Mouse (Mus musculus) C2C12 (cell line): ENCODE results near the gene Wdr83. TPM values are rescaled to one million over a fixed set of nuclear protein-coding genes. Genes with fewer than 3 reads are reported as not detected.
A peak's percentile ranks its signal among the peaks of the same experiment; 100 is the strongest.
"Not testable (repeated sequence)": the region's sequence is repeated elsewhere in the genome, so short reads cannot be mapped to it uniquely, and the experiment has no call there.

Experiments used
- H3K27me3 ChIP-seq: one replicate; pipeline ENCODE4 v1.6.1; 2011; ENCODE audit not compliant: control insufficient read depth, insufficient read depth, insufficient read length
- H3K36me3 ChIP-seq: one replicate; pipeline ENCODE4 v1.6.1; 2011; ENCODE audit not compliant: control insufficient read depth, insufficient read depth
- H3K4me3 ChIP-seq: one replicate; pipeline ENCODE4 v1.5.1; 2011; ENCODE audit warnings: mild to moderate bottlenecking, control low read depth; ENCODE audit not compliant: poor library complexity, insufficient read depth, severe bottlenecking
- H3K79me2 ChIP-seq: one replicate; pipeline ENCODE4 v1.6.1; 2011; ENCODE audit not compliant: control insufficient read depth, insufficient read depth
- H3K79me3 ChIP-seq: one replicate; pipeline ENCODE4 v1.6.1; 2011; ENCODE audit warnings: low read depth, control low read depth
- H3ac ChIP-seq: one replicate; pipeline ENCODE3; 2011; ENCODE audit warnings: low read depth; ENCODE audit not compliant: control insufficient read depth, insufficient read length
- CEBPB ChIP-seq: IDR thresholded peaks from one replicate; pipeline ENCODE4 v1.6.1; 2011; ENCODE audit warnings: low read depth, mild to moderate bottlenecking, control low read depth, moderate library complexity
- CTCF ChIP-seq: IDR thresholded peaks from one replicate; pipeline ENCODE4 v1.5.1; 2011; ENCODE audit not compliant: control insufficient read depth, insufficient read depth, insufficient read length
- FOSL1 ChIP-seq: IDR thresholded peaks from one replicate; pipeline ENCODE4 v1.8.0; 2011; ENCODE audit warnings: mild to moderate bottlenecking, low read length; ENCODE audit not compliant: poor library complexity, insufficient read depth, severe bottlenecking
- MAX ChIP-seq: IDR thresholded peaks from one replicate; pipeline ENCODE4 v1.6.1; 2011; ENCODE audit warnings: mild to moderate bottlenecking, control low read depth
- MYOD1 ChIP-seq: IDR thresholded peaks from one replicate; pipeline ENCODE4 v1.6.1; 2011; ENCODE audit warnings: low read depth; ENCODE audit not compliant: control insufficient read depth, insufficient read length
- MYOG ChIP-seq: IDR thresholded peaks from one replicate; pipeline ENCODE4 v1.6.1; 2011; ENCODE audit not compliant: control insufficient read depth, insufficient read length; ENCODE audit errors: extremely low read depth
- USF1 ChIP-seq: IDR thresholded peaks from one replicate; pipeline ENCODE4 v1.6.1; 2011; ENCODE audit warnings: low read depth, mild to moderate bottlenecking, control low read depth, moderate library complexity
- polyA plus RNA-seq: library from polyadenylated mRNA; unstranded; fragments of >200 nt; fragmentation: generic; extraction: Trizol; gene quantifications from one replicate; pipeline ENCODE4 v1.2.1, GENCODE M21; 2012; ENCODE audit warnings: missing spikeins

The Wdr83 gene
- polyA plus RNA-seq, 1 experiment = 25.0 TPM

DNA sequence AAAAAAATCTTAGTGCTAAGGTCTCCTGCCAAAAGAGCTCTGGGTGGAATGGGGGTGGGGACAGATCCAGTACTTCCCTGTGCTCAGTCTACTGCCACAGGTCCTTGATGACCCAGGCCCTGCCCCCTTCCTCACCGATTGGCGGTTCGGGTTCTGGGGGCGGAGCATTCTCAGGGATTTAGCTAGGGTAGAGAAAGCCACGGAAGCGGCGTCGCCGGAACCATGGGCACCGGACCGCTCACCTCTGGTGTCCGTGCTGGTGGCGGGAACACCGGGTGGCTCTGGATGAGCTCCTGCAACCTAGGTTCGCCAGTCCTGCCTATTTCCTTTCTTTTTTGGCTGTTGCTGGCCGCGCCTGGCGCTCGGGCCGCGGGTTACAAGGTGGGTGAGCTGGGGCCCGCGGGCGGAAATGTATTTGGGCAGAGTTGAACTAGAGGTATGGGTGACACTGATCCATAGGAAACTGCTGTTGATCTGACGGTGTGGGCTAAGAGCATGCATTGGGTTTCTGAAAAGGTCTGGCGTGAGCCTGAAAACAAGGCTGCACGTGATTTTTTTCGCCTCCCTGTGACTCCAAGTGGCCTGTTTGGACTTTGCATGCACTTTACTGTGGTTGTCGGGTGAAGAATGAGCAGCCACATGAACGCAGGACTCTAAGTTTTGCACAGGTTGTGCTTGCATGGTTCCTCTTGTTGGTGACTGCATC lies 2.2 kb upstream of the Wdr83 start, which contains the start of gene Man2b1:
Man2b1 (plus strand) TSS at position 163 of the 706 bp plus-strand sequence.
- Histone ChIP-seq H3K27me3 (no peaks in the 10 kb centered on the region), H3K4me3 (peak within 1 kb of the TSS; percentile 33), H3ac (peak within 1 kb of the TSS; percentile 38), H3K36me3 (peaks cover 24% of the 10 kb centered on the region), H3K79me2 (peaks cover 26% of the 10 kb centered on the region), H3K79me3 (peaks cover 15% of the 10 kb centered on the region)
- peak; percentile 62 for TF ChIP-seq USF1
- TF ChIP-seq MAX = no peak

DNA sequence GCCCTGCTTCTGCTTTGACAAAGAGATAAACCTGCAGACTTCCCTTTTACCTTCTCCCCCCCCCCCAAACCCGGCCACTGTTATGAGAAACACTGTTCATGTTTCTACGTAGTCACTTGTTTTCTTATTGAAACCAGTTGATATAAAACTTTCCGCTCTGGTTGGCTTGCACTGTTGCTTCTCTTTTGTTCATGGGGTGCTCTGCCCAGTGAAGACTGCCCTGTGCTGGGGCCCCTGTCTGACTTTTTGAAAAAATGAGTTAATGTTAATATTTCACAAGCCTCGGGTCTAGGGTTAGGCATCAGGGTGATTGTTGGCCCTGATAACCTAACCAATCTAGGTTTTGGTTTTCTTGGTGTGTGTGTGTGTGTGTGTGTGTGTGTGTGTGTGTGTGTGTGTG lies 1.1 kb upstream of the Wdr83 start:
- H3K79me3 ChIP-seq = peaks cover 15% of the 10 kb centered on the region
- H3K36me3 ChIP-seq = peaks cover 24% of the 10 kb centered on the region
- H3ac ChIP-seq, H3K4me3 ChIP-seq, H3K27me3 ChIP-seq: not testable (repeated sequence)
- H3K79me2 ChIP-seq = peaks cover 26% of the 10 kb centered on the region

DNA sequence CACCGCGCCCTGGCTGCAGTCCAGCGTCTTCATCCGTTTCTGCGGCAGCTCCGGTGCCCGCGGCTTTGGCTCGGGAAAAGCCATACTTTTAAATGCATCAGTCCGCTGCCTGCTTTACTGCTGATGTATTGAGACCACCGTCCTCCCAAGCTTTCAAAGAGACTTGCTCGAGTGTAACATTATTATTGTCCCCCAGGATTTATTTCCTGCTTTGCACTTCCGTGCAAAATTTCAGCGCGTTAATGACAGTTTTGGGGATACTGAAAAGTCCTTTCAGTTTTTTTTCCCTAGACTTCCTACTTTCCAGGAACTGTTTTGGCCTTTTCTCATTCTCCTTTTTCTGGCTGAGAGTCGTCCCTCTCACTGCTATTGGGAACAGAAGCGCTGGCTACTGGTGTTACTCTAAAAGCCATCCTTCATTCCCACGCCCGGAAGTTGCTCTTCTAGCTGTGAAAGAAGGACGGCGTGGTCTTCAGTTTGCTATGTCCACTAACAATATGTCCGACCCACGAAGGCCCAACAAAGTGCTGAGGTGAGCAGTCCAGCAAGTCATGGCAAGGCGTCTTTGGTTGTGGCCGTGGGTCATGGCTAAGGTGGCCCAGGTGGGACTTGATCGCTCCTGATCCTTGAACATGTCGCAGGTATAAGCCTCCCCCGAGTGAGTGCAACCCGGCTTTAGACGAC lies 432 bp downstream of the Wdr83 start, which contains the start of gene Wdr83os:
Wdr83os (plus strand) TSS at position 209 of the 684 bp plus-strand sequence.
- no peak for TF ChIP-seq CEBPB
- TF ChIP-seq MAX = peak; percentile 9
- Histone ChIP-seq H3ac (peak within 1 kb of the TSS; percentile 83), H3K79me2 (peaks cover 28% of the 10 kb centered on the region), H3K79me3 (peaks cover 15% of the 10 kb centered on the region), H3K27me3 (no peaks in the 10 kb centered on the region), H3K4me3 (peak within 1 kb of the TSS; percentile 69), H3K36me3 (peaks cover 34% of the 10 kb centered on the region)

DNA sequence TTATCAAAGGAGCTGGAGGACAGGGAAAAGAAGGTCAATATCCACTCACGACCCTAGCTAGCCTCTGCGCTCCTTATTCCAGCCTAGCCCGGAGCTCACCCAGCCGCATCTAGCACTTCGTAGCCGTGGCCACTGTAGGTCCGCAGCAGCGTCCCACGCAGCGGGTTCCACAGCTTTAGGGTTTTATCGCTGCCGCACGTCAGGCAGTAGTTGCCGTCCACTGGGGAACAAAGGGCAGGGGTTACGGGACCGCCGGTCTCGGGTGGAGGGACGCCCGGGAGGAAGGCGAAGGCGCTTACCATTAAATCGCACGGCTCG lies 933 bp downstream of the Wdr83 start:
- Histone ChIP-seq H3ac (peak overlapping the region; percentile 82), H3K79me2 (peaks cover 33% of the 10 kb centered on the region), H3K27me3 (no peaks in the 10 kb centered on the region), H3K36me3 (peaks cover 39% of the 10 kb centered on the region), H3K4me3 (peak overlapping the region; percentile 69), H3K79me3 (peaks cover 15% of the 10 kb centered on the region)
- TF ChIP-seq FOSL1 (no peak), CEBPB (no peak), CTCF (no peak)

DNA sequence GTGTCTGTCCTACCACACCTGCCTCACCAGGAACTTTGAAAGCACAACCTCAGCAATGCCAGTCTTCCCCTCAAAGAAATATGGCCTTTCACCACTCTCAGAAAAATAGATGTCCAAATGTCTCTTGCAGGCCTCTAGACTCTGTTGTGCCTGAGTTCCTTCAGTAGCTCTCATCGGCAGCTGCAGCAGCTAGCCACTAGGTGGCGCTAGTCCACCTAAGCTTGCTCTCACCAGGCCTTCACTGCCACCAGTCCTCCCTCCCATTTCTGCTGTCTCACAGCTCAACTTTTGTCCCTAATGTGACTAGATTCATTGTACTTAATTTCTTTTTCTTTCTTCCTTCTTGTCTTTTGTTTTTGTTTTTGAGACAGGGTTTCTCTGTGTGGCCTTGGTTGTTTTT lies 4.1 kb downstream of the Wdr83 start:
- Histone ChIP-seq H3K27me3 (no peaks in the 10 kb centered on the region), H3ac (no peak overlapping the region), H3K79me2 (peaks cover 55% of the 10 kb centered on the region), H3K36me3 (peaks cover 60% of the 10 kb centered on the region), H3K4me3 (no peak overlapping the region), H3K79me3 (peaks cover 24% of the 10 kb centered on the region)
- peak; percentile 77 for TF ChIP-seq CTCF
- TF ChIP-seq MYOG = no peak
- TF ChIP-seq FOSL1 = no peak
- TF ChIP-seq USF1 = no peak
- no peak for TF ChIP-seq CEBPB
- TF ChIP-seq MYOD1 = no peak
- TF ChIP-seq MAX = no peak

DNA sequence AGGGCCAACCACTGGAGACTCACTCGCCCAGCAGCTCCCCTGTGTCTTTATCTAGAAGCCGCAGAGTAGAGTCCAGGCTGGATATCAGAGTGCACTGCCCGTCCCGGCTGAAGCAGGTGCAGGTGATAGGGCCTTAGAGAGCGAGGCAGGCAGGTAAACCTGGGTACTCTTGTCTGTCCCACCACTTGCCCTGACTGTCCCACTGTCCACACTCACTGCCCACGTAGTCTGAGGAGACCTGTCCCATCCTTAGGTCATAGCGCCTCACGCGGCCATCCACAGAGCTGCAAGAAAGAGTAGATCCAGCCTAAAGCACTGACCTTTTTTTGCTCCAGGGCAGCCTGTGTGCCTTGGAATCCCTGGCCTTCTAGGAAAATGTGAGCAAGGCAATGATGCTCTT lies 5.1 kb downstream of the Wdr83 start:
- TF ChIP-seq MYOD1 (no peak), CEBPB (no peak), CTCF (peak; percentile 57)

More for the DNA sequence above, 5.1 kb downstream of the Wdr83 start:
- Histone ChIP-seq H3ac (no peak overlapping the region), H3K27me3 (no peaks in the 10 kb centered on the region), H3K79me2 (peaks cover 50% of the 10 kb centered on the region), H3K4me3 (no peak overlapping the region), H3K79me3 (peaks cover 17% of the 10 kb centered on the region), H3K36me3 (peaks cover 60% of the 10 kb centered on the region)
